Mouse (Mus musculus): Measurements from ENCODE around the gene Fam3b.

Gene Fam3b

DNA sequence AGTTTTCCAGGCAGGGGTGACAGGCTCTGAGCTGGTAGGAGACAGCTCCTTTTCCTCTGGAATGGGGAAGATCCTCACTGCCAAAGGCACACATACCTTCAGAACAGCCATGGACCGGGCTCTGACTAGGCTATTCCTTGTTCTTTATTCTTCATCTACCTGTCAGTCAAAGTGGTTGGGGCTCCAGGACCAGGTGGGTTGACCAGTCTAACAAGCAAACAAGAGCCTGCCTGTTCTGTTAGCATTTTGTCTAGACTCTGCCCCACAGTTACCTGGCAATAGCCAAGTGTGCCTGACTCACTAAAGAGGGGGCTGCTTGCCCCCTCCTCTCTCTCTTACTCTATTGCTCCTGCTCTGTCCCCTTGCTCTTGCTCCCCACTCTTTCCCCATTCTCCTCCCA is 22.2 kb downstream of the Fam3b start:
- no peak for DNase-seq (ENCODE audit: low read depth, low spot score)

DNA sequence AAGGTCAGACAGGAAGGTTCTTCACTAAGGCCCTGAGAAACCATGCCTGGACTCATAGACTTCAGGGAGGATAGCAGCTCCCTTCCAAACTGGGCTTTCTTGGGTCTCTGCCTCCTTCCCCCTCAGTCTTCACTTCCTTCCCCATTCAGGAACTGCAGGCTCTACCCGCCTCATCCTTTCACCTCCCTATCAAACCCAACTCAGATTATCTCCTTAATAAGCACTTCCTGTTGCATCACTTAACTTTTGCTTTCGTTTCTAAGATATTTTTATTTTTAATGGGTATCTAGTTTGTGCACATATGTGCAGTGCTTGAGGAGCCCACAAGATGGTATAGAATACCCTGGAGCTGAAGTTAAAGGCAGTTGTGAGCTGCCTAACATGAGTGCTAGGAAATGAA is 36.0 kb downstream of the Fam3b start:
- no peak for DNase-seq (ENCODE audit: low read depth, low spot score)

DNA sequence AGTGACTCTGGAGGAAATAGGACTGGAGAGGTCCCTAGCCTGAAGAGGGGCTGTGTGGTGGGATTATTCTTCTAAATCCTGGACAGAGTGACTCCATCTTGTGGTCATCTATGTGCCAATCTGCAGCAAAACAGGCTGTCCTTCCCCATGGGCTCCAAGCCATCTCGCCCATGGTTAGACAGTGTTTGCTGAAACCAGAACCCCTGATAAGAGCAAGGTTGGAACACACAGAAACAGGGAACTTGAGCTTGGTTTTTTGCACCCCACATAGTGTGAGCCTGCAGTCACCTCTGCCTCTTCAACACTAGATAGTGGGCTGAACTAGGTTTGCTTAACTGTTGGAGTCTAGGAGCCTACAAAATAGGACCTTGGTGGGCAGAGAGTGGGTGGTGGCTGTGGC is 38.1 kb downstream of the Fam3b start:
- DNase-seq (ENCODE audit: low read depth, low spot score), result no peak

DNA sequence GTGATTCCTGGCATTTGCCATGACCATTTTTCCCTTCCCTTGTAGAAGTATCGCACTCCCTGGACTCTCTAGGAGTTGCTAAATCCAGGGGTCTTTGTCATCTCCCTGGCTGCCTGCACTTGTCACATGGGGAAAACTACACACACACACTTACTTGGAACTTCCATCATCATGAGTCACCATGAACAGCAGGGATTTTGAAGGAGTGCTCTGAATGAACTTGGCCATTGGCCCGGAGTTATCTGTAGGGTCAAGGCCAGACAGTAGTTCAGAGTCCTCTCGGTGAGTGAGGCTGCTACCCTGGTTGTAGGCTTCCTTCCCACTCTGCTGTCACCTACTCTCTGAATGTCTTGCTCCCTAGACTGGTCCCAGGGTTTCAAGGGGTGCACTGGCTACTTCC is 39.0 kb downstream of the Fam3b start:
- no peak for DNase-seq (ENCODE audit: low read depth, low spot score)

DNA sequence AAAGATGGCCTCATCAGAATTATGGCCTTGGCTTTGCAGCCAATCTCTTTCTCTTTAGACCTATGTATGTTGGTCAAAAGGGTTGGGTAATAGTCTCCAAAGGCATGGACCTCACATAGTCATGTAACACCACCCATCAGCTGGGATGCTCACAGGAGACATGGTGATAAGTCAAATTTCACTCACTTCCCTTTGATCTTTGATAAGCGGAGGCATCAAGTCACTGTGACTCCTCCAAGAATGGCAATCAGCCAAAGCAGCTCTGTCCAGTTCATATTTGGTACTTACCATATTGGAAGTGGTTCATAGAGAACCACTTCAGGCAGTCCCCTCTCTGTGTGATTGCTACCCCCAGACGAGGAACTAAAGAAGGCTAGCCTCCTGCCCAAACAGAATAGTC is 39.9 kb downstream of the Fam3b start:
- DNase-seq (ENCODE audit: low read depth, low spot score), result no peak

DNA sequence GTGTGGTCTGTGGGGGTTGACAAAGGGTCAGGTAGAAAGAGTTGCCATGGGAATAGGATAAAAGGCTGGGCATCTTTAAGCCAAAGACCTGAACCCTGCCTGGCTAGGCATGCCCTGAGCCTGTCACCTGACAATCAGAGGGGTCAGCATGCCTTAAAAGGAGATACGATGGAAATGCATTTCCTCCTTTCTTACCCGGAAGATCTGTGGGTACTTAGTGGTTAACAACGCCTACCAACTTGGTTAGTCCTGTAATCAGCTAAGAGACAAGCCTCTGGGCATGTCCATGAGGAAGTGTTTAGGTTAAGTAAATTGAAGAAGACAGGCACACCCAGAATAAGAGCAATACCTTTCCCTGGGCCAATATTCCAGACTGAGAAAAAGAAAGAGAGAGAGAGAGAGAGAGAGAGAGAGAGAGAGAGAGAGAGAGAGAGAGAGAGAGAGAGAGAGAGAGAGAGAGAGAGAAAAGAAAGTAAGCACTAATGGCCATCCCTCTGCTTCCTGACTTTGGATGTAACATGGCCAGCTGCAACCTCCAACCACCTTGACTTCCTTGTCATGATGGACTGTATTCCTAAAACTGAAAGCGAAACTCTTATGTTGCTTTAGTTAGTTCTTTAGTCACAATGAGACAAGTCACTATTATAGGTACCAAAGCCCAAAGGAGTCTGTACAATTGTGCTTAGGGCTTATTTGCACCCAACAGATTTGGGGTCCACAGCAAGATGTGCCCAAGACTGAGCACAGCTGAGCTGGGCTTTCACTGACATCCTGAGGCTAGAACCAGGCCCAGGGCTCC is 46.4 kb downstream of the Fam3b start:
- DNase-seq (ENCODE audit: low read depth, low spot score), result no peak

DNA sequence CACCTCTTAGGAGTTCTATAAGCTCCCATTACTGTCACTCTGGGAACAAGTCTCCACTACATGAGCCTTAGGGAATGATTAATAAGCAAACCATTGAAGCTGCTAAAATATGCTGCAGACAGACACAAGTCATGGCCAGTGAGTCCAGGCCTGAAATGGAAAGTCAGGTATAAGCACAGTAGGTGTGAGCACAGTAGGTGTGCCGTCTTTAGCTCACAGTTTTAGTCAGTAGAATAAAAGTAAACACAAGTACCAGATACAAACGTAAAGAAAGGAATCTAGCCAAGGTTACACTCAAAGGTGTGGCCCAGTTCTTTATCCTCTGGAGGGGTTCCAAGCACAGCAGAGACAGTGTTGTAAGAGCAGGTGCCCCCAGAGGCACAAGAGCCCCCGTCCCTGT is 47.1 kb downstream of the Fam3b start:
- no peak for DNase-seq (ENCODE audit: low read depth, low spot score)

DNA sequence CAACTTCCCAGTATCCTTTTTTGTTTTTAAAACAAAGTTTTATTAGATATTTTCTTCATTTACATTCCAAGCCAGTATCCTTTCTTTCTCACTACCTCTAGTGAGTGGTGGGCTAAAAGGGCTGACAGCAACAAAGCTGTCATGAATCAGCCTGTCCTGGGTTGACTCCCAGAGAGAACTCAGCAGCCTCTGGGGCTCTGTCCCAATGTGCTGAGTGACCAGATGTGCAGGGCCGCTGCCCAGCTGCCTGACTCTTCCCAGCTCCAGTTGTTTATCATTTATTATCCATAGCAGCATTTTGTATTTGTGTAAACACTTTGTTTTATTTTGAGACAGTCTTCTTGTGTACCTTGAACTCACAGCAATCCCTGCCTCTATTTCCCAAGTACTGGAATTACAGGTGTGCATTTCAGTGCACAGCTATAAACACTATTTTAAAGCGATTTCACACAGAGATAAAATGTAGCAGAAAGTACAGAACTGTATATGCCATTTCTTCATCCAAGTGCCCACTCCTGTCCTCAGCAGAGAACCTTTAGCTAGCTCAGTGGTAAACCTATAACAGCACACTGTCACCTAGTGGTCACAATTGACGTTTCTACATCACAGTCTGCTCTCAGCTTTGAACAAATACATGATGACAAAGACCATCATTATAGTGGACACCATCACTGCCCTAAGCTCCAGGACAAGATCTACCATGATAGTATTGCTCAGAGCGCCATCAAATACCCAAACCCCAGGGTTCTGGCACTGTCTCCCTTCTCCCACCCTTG is 48.2 kb downstream of the Fam3b start:
- DNase-seq (ENCODE audit: low read depth, low spot score), result no peak

DNA sequence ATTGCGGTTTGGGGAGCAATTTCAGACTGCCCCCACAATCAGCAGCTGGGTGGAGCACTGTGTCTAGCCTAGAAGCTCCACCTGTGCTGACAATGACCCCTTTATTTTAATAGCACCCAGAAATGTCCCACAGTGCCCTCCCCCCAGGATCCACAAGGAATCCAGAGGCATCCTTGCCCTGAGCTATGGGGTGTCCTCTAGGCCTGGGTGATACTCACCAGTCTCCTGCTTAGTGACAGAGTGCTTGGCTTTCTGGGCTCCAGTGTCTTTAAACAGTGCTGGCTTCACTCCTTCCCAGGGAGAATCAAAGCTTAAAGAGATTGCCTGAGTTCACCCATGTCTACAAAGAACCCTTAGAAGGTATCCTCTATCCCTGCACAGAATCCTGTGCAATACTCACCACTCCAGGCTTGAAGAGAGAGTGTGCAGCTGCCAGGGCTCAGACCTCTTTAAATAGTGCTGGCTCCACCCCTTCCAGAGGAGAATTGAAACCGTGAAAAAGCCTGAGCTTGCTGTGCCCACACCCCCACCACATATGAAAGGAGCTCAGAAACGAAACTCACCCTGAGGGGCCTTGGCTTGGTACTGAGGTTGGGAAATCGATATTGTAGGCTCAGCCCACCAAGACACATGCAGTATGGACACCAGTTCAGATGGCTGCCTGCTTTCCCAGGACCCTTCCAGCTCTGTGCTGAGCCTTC is 52.0 kb downstream of the Fam3b start, which contains the start of gene Mx1:
Gene Mx1, minus strand, starts transcription at position 427 of the 701 bp plus-strand sequence.
- DNase-seq (ENCODE audit: low read depth, low spot score), result no peak

DNA sequence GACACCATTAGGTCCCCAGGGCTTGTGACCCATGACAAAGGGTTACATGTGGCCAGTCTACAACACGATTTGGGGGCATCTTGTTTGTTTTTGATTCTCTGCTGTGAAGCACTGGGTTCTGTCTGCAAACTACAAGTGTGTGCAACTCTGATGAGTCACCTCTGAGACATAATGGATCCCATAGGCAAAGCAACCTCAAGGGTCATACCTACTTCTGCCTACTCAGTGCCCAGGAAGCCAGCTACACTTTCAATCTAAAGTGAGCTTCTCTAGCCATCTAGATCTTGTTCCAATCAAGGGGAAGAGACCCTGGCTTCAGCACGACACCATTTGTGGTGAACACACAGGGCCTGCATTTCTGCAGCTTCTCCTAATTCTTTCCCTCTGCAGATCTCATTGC is 53.3 kb downstream of the Fam3b start:
- no peak for DNase-seq (ENCODE audit: low read depth, low spot score)

DNA sequence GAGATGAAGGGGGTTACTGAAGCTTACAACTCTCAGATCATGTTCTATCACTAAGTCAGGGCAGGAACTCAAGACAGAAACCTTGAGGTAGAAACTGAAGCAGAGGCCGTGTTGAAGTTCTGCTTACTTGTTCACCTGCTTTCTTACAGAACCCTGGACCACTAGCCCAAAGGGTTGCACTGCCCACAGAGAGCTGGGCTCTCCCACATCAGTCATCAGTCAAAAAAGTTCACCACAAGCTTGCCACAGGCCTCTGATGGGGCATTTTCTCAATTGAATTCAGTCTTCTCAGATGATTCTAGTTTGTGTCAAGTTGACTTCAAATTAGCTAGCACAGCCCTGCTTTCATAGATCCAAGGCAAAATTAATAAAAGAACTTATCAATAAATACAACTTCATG is 54.8 kb downstream of the Fam3b start:
- DNase-seq (ENCODE audit: low read depth, low spot score), result no peak

DNA sequence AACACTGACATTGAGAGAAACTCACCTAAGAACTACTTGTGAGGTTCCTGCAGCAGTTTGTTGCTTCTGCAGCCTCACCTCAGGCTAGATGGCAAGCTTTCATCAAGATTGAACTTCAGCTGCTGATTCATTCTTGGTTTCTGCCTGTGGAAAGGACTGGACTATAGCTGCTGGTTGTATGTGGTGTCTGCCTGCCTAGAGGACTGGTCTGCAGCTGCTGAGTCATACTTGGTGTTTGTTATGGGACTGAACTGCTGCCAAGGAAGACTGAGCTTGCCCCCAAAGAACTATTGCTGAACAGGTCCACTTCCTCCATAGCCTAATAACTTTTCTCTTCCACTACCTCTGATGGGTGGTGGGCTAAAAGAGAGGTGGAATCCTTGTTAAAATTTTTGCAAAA is 67.2 kb downstream of the Fam3b start:
- DNase-seq (ENCODE audit: low read depth, low spot score), result no peak

DNA sequence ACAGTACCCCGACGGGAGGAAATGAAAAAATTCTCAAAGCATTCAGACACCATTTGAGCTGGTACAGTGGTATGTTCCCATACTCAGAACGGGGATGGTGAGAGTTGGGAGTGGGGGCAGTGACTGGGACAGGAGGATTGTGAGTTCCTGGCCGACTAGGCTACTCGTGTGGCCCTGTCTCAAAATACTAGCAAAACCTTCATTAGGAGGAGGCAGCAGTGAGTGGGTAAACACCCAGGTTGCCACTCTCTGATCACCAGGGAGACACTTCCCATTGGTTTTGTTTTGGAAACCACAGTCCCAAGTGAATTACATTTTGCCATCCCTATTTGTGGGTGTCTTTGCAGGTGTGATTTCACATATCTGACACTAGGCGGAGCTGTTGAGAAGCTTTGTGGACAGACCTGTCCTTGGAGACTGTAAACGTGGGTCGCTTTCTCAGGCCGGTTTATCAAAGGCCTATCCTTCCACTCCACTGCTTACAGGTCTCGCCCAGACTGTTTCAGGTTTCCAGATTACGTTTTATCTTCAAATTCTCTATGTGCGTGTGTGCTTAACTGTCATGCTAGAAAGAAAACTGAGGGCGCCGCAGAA is 70.8 kb downstream of the Fam3b start:
- no peak for DNase-seq (ENCODE audit: low read depth, low spot score)

DNA sequence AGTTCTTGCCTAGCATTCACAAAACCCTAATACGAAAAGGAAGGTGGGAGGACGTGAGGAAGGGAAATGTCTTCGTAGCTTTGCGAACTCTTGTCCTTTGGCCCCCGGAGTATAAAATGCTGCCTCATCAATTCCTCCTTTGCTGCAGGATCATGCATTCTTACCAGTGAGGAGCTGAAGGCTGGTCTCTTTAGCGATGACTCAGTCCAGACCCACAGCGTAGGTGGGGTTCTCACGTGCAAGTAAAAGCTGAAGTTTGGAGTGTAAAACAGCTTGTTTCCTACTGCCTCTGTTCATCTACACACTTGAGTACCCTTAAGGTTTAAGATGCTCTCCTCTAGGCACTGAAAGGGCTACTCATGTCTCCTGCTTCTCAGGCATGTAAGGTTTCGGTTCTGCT is 72.6 kb downstream of the Fam3b start:
- DNase-seq (ENCODE audit: low read depth, low spot score), result no peak

DNA sequence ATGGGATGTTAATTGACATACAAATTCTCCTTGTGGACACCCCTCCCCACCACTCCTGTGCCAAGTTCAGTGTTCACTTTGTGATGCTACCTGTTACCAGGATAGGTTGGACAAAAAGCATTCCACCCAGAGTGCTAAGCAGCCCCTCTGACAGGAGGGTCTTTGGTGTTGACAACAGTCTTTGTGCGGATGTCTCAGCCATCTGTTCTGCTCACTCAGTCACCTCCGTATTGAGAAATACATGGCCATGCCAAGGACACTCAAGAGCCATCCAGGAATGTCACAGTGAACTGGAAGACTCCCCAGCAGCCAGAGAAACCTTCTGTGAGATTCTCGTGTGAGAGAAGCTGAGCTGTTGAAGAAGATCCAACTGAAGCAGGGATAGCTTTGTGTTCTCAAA is 76.4 kb downstream of the Fam3b start:
- no peak for DNase-seq (ENCODE audit: low read depth, low spot score)

DNA sequence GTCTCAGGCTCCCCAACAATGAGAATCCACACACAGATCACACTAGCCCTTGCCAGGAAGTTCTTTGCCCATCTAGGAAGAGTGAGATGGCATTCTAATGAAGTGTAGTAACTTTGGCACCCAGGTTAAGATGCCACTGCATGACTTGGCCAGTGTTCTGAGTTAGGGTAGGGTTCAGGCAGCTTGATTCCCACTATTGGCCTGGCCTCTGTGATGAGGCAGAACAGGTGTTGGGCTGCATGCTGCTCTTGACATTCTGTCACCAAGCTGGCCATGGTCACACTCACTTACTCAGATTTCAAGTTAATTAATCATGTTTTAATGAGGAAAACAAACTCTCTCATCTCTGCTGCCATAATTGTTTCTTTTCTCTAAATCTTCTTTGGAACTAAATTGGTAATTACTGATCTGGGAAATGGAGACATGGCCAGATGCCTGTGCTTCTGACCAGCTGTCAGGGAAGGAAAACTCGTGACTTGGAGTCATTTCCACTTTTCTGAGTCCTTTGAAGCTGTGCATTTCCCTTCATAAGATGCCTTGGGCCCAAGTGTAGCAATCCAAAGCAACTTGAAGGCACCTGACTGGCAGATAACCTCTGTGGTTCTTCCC is 77.1 kb downstream of the Fam3b start:
- DNase-seq (ENCODE audit: low read depth, low spot score), result no peak

DNA sequence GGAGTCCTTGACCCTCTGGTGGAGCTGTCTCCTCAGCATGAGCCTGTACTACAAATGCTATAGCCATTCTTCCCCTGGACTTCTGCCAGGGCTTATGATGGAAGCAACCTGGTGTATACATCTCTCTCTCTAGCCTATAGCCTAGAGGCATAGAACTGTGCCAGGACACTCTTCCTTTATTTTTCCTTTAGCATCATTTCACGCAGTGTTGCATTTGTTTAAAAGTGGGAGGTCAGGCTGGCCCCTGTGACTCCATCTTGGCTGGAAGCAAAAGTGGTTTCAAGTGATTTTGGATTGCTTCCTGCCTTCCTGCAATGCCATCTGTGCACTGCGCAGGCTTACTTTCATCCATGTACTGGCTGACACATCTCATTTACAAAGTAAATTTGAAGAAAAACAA is 80.4 kb downstream of the Fam3b start:
- no peak for DNase-seq (ENCODE audit: low read depth, low spot score)

DNA sequence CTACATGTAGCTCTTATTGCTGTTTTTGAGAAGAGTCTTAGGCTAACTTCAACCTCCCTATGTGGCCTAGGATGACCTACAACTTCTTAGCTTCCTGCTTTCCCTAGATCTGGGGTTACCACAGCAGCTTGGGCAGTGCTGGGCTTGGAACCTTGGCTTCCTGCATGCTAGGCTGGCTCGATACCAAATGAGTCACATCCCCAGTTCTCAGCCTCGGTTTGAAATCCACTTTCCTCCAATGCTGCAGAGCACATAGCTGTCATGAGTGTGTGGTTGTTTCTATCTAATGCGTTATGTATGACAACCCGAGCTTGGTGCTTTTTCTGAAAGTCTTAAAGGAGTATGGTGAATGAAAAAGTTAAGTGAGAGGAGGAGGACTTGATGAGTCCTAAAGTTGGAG is 83.3 kb downstream of the Fam3b start:
- no peak for DNase-seq (ENCODE audit: low read depth, low spot score)

DNA sequence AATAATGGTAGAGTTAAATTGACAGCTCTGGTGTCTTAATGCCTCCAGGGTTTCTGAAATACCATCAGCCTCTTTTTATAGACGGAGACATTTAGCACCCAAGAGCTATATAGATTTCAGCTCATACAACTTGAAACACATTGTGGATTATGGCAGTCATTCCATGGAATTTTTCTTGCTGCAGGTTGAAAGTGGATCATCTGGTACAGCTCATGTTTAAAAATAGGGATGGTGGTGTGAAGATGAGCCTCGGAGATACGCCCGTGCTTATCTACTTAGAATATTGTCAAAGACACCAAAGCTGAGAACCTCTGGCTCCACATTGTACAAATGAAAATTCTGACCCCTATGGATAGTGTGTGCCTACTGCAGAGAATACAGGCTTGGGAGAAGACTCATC is 84.5 kb downstream of the Fam3b start:
- DNase-seq (ENCODE audit: low read depth, low spot score), result no peak

DNA sequence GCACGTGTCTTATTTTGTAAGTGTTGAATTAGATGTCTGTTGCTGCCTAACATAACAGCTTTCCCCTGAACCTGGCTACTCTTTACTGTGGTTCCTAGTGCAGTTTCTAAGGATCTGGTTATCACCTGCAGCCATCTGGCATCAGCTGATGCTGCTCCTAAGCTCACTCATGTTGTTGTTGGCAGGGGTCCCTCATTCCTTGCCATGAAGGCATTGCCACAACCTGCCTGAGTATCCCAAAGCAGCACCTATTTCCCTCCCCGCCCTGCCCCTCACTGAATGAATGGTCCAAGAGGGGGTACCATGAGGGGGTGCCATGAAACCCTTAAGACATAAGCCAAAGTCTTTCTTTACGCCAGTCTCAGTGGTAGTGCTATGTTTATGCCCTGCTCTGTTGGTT is 86.6 kb downstream of the Fam3b start:
- no peak for DNase-seq (ENCODE audit: low read depth, low spot score)

DNA sequence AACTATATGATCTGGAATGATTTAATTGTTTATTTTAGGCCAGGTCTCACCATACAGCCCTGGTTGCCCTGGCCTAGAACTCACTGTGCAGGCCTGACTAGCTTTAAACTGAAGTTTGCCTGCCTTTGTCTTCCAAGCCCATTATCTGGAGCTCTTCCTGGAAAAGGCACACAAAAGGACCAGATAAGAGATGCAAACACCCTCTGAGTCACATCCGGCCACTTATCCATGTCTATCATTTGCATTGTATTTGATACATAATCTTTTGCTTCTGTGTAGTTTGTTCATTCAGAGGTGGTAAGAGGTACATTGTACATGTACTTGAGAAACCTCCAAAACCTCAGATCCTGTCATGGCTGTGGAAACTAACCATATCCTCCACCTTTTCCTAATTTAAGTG is 91.0 kb downstream of the Fam3b start:
- DNase-seq (ENCODE audit: low read depth, low spot score), result no peak

DNA sequence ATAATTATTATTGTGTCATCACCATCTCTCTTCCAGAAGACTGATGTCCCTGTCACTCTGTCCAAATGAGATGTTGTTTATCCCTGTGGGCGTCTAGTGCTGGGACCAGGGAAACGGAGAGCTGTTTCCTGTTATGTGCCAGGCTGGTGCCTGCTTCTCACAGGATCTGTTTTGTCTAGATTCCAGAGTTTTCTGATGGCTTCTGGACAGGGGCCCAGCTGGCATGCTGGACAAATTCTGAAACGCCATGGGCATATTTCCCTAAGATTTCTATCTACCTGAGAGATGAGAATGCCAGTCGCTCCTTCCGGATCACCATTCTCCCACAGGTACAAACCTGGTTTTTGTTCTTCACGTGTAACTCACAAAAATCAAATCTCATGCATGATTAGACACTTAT is 92.9 kb downstream of the Fam3b start:
- no peak for DNase-seq (ENCODE audit: low read depth, low spot score)
